Mouse (Mus musculus): ENCODE measurements around the gene Pde4b. TPM values are rescaled to one million over a fixed set of nuclear protein-coding genes. Genes with fewer than 3 reads are reported as not detected.

Pde4b gene
- polyA plus RNA-seq, 1 experiment from 2014 or later, result 37.3 TPM

- H3K36me3 ChIP-seq, result no peaks in the 10 kb centered on the region
- H3K9me3 ChIP-seq, result no peaks in the 10 kb centered on the region
- no peak overlapping the region for H3K9ac ChIP-seq
- no peaks in the 10 kb centered on the region for H3K27me3 ChIP-seq
- H3K4me3 ChIP-seq, result no peak overlapping the region
- H3K4me1 ChIP-seq, result no peaks in the 10 kb centered on the region
- H3K4me2 ChIP-seq, result no peak overlapping the region
- WGBS, result 67% methylated on average over 4 of the region's 4 CpGs
- H3K27ac ChIP-seq, result no peak overlapping the region
- ATAC-seq (ENCODE audit: borderline replicate concordance, extremely low read depth, low FRiP score, low TSS enrichment), result no peak
Observed at GRCm38 (mm10) chr4:102302568-102302967, 215.2 kb downstream of the Pde4b start.

GRCm38 (mm10) chr4:102307661-102308297 is 220.4 kb downstream of the Pde4b start:
- WGBS, result 69% methylated on average over 4 of the region's 4 CpGs
- no peaks in the 10 kb centered on the region for H3K9me3 ChIP-seq
- no peak overlapping the region for H3K4me3 ChIP-seq
- no peak overlapping the region for H3K4me2 ChIP-seq
- no peaks in the 10 kb centered on the region for H3K4me1 ChIP-seq
- H3K27me3 ChIP-seq, result no peaks in the 10 kb centered on the region
- no peak overlapping the region for H3K9ac ChIP-seq
- H3K36me3 ChIP-seq, result no peaks in the 10 kb centered on the region
- no peak overlapping the region for H3K27ac ChIP-seq
- ATAC-seq (ENCODE audit: borderline replicate concordance, extremely low read depth, low FRiP score, low TSS enrichment), result no peak

- ATAC-seq (ENCODE audit: borderline replicate concordance, extremely low read depth, low FRiP score, low TSS enrichment), result no peak
- no peaks in the 10 kb centered on the region for H3K9me3 ChIP-seq
- H3K4me3 ChIP-seq, result no peak overlapping the region
- H3K4me1 ChIP-seq, result no peaks in the 10 kb centered on the region
- no peak overlapping the region for H3K9ac ChIP-seq
- H3K27ac ChIP-seq, result no peak overlapping the region
- H3K36me3 ChIP-seq, result no peaks in the 10 kb centered on the region
- no peak overlapping the region for H3K4me2 ChIP-seq
- no peaks in the 10 kb centered on the region for H3K27me3 ChIP-seq
Observed at GRCm38 (mm10) chr4:102310630-102311029, 223.3 kb downstream of the Pde4b start.

GRCm38 (mm10) chr4:102316011-102316410 is 228.7 kb downstream of the Pde4b start:
- H3K9me3 ChIP-seq, result no peaks in the 10 kb centered on the region
- no peak overlapping the region for H3K4me3 ChIP-seq
- H3K27me3 ChIP-seq, result no peaks in the 10 kb centered on the region
- H3K27ac ChIP-seq, result no peak overlapping the region
- 82% methylated on average over 2 of the region's 2 CpGs for WGBS
- no peak for ATAC-seq (ENCODE audit: borderline replicate concordance, extremely low read depth, low FRiP score, low TSS enrichment)
- no peak overlapping the region for H3K9ac ChIP-seq
- no peaks in the 10 kb centered on the region for H3K4me1 ChIP-seq
- H3K4me2 ChIP-seq, result no peak overlapping the region
- H3K36me3 ChIP-seq, result no peaks in the 10 kb centered on the region

GRCm38 (mm10) chr4:102316699-102317285 is 229.4 kb downstream of the Pde4b start:
- no peak overlapping the region for H3K4me2 ChIP-seq

GRCm38 (mm10) chr4:102318596-102318995 is 231.3 kb downstream of the Pde4b start:
- H3K9me3 ChIP-seq, result no peaks in the 10 kb centered on the region
- 79% methylated on average over 6 of the region's 6 CpGs for WGBS
- no peak for ATAC-seq (ENCODE audit: borderline replicate concordance, extremely low read depth, low FRiP score, low TSS enrichment)
- no peaks in the 10 kb centered on the region for H3K36me3 ChIP-seq
- H3K27me3 ChIP-seq, result no peaks in the 10 kb centered on the region
- H3K4me1 ChIP-seq, result no peaks in the 10 kb centered on the region
- H3K4me2 ChIP-seq, result no peak overlapping the region
- no peak overlapping the region for H3K9ac ChIP-seq
- H3K27ac ChIP-seq, result no peak overlapping the region
- no peak overlapping the region for H3K4me3 ChIP-seq

More at GRCm38 (mm10) chr4:102316699-102317285, 229.4 kb downstream of the Pde4b start:
- ATAC-seq (ENCODE audit: borderline replicate concordance, extremely low read depth, low FRiP score, low TSS enrichment), result no peak
- no peaks in the 10 kb centered on the region for H3K9me3 ChIP-seq
- H3K4me1 ChIP-seq, result no peaks in the 10 kb centered on the region
- H3K27ac ChIP-seq, result no peak overlapping the region
- H3K36me3 ChIP-seq, result no peaks in the 10 kb centered on the region
- H3K9ac ChIP-seq, result no peak overlapping the region
- 38% methylated on average over 5 of the region's 5 CpGs for WGBS
- H3K4me3 ChIP-seq, result no peak overlapping the region
- no peaks in the 10 kb centered on the region for H3K27me3 ChIP-seq

GRCm38 (mm10) chr4:102321340-102321739 is 234.0 kb downstream of the Pde4b start:
- H3K9me3 ChIP-seq, result no peaks in the 10 kb centered on the region
- 63% methylated on average over 3 of the region's 3 CpGs for WGBS
- no peaks in the 10 kb centered on the region for H3K36me3 ChIP-seq
- no peak overlapping the region for H3K27ac ChIP-seq
- H3K9ac ChIP-seq, result no peak overlapping the region
- ATAC-seq (ENCODE audit: borderline replicate concordance, extremely low read depth, low FRiP score, low TSS enrichment), result no peak
- H3K4me1 ChIP-seq, result no peaks in the 10 kb centered on the region
- no peak overlapping the region for H3K4me3 ChIP-seq
- no peaks in the 10 kb centered on the region for H3K27me3 ChIP-seq
- H3K4me2 ChIP-seq, result no peak overlapping the region

- Histone ChIP-seq H3K27ac (no peak overlapping the region), H3K9ac (no peak overlapping the region)
- ATAC-seq (ENCODE audit: borderline replicate concordance, extremely low read depth, low FRiP score, low TSS enrichment), result no peak
Observed at GRCm38 (mm10) chr4:102332386-102332785, 245.0 kb downstream of the Pde4b start.

GRCm38 (mm10) chr4:102332885-102333284 is 245.5 kb downstream of the Pde4b start:
- 77% methylated on average over 4 of the region's 4 CpGs for WGBS
- Histone ChIP-seq H3K27me3 (no peaks in the 10 kb centered on the region), H3K9ac (no peak overlapping the region), H3K9me3 (no peaks in the 10 kb centered on the region), H3K4me2 (no peak overlapping the region), H3K4me3 (no peak overlapping the region), H3K4me1 (no peaks in the 10 kb centered on the region), H3K36me3 (no peaks in the 10 kb centered on the region), H3K27ac (no peak overlapping the region)
- ATAC-seq (ENCODE audit: borderline replicate concordance, extremely low read depth, low FRiP score, low TSS enrichment), result no peak

More at GRCm38 (mm10) chr4:102332386-102332785, 245.0 kb downstream of the Pde4b start:
- Histone ChIP-seq H3K9me3 (no peaks in the 10 kb centered on the region), H3K4me2 (no peak overlapping the region), H3K27me3 (no peaks in the 10 kb centered on the region), H3K36me3 (no peaks in the 10 kb centered on the region), H3K4me1 (no peaks in the 10 kb centered on the region), H3K4me3 (no peak overlapping the region)
- WGBS, result 80% methylated on average over 2 of the region's 2 CpGs

- no peak overlapping the region for H3K4me2 ChIP-seq
- 80% methylated on average over 4 of the region's 4 CpGs for WGBS
Observed at GRCm38 (mm10) chr4:102346911-102347492, 259.7 kb downstream of the Pde4b start.

GRCm38 (mm10) chr4:102351476-102352475 is 264.4 kb downstream of the Pde4b start:
- Histone ChIP-seq H3K4me3 (no peak overlapping the region), H3K27me3 (no peaks in the 10 kb centered on the region), H3K27ac (no peak overlapping the region), H3K36me3 (no peaks in the 10 kb centered on the region), H3K4me1 (no peaks in the 10 kb centered on the region), H3K4me2 (no peak overlapping the region), H3K9me3 (no peaks in the 10 kb centered on the region), H3K9ac (no peak overlapping the region)
- WGBS, result 71% methylated on average over 1 of the region's 1 CpGs
- ATAC-seq (ENCODE audit: borderline replicate concordance, extremely low read depth, low FRiP score, low TSS enrichment), result no peak

More at GRCm38 (mm10) chr4:102346911-102347492, 259.7 kb downstream of the Pde4b start:
- Histone ChIP-seq H3K27me3 (no peaks in the 10 kb centered on the region), H3K4me3 (no peak overlapping the region), H3K4me1 (no peaks in the 10 kb centered on the region), H3K36me3 (no peaks in the 10 kb centered on the region), H3K9me3 (no peaks in the 10 kb centered on the region), H3K9ac (no peak overlapping the region), H3K27ac (no peak overlapping the region)
- ATAC-seq (ENCODE audit: borderline replicate concordance, extremely low read depth, low FRiP score, low TSS enrichment), result no peak
